Mouse (Mus musculus) G1E (cell line): Measurements from ENCODE around the gene Ebpl. TPM values are rescaled to one million over a fixed set of nuclear protein-coding genes. Genes with fewer than 3 reads are reported as not detected.
A peak's percentile ranks its signal among the peaks of the same experiment; 100 is the strongest.
"Not testable (repeated sequence)": the region's sequence is repeated elsewhere in the genome, so short reads cannot be mapped to it uniquely, and the experiment has no call there.

ENCODE experiments used
- ATAC-seq: 2 replicates; pipeline ENCODE4 v1.8.0; 2016; ENCODE audit warnings: mild to moderate bottlenecking; ENCODE audit not compliant: insufficient number of reproducible peaks, poor library complexity, low FRiP score, severe bottlenecking; ENCODE audit errors: extremely low read depth
- DNase-seq: peaks from one replicate; pipeline ENCODE4 v3.0.0; 2012; ENCODE audit warnings: low spot score
- H3K27me3 ChIP-seq: 2 replicates; pipeline ENCODE4 v1.6.1; 2012; ENCODE audit warnings: mild to moderate bottlenecking, low read length, inconsistent platforms; ENCODE audit not compliant: insufficient read depth
- H3K36me3 ChIP-seq: replicated peaks from 2 replicates; pipeline ENCODE3; 2012; ENCODE audit warnings: mild to moderate bottlenecking, inconsistent platforms
- H3K4me1 ChIP-seq: 2 replicates; pipeline ENCODE4 v1.6.1; 2012; ENCODE audit warnings: low read depth, low read length, inconsistent platforms, mixed read lengths; ENCODE audit not compliant: insufficient read depth
- H3K4me3 ChIP-seq: 2 replicates; pipeline ENCODE4 v1.5.1; 2012; ENCODE audit warnings: low read depth, mild to moderate bottlenecking, inconsistent platforms, low read length, moderate library complexity, mixed read lengths
- H3K9me3 ChIP-seq: replicated peaks from 2 replicates; pipeline ENCODE4 v1.6.1; 2012; ENCODE audit warnings: inconsistent platforms
- CTCF ChIP-seq: IDR thresholded peaks from 2 replicates; pipeline ENCODE4 v1.5.1; 2012; ENCODE audit warnings: low read depth, low read length, inconsistent platforms, mixed read lengths
- GATA1 ChIP-seq: IDR thresholded peaks from 2 replicates; pipeline ENCODE4 v1.6.1; 2012; ENCODE audit warnings: borderline replicate concordance, low read length, inconsistent platforms, mixed read lengths
- GATA2 ChIP-seq: IDR thresholded peaks from 2 replicates; pipeline ENCODE4 v1.6.1; 2012; ENCODE audit warnings: low read depth, low read length, inconsistent platforms, borderline replicate concordance
- POLR2AphosphoS5 ChIP-seq: IDR thresholded peaks from 2 replicates; pipeline ENCODE4 v1.6.1; 2012; ENCODE audit warnings: low read depth, low read length, inconsistent platforms; ENCODE audit not compliant: insufficient replicate concordance
- TAL1 ChIP-seq: conservative IDR thresholded peaks from 2 replicates; pipeline ENCODE4 v1.6.1; 2012; ENCODE audit warnings: low read depth, low read length, inconsistent platforms, mixed read lengths
- polyA plus RNA-seq: library from polyadenylated mRNA; stranded (reverse); fragments of >175 nt; gene quantifications from 2 replicates; pipeline ENCODE4 v1.2.3, GENCODE M21; 2012
- total RNA-seq, 2 experiments: library from RNA; stranded (forward) in 1 of 2; stranded (reverse) in 1 of 2; fragments of 200-1000 nt in 1 of 2; fragments of >200 nt in 1 of 2; fragmentation: Nextera tagmentation in 1 of 2; gene quantifications; 2 replicates each; pipeline ENCODE4 v1.2.3; 2014 to 2017

The Ebpl gene
- total and polyA plus RNA-seq, 3 experiments = 0.52 to 2.8 (median 1.8) TPM

- TF ChIP-seq CTCF (peak; percentile 56), GATA1 (no peak)
- peak; percentile 37 for DNase-seq
- Histone ChIP-seq H3K27me3 (peaks cover 8% of the 10 kb centered on the region; the same call in 1 of the 2 replicates), H3K4me1 (peaks cover 6% of the 10 kb centered on the region), H3K4me3 (no peak overlapping the region), H3K36me3 (no peaks in the 10 kb centered on the region), H3K9me3 (no peaks in the 10 kb centered on the region)
- 0 out of 2 replicates have a peak, but pooled peaks have one; percentile 49 for ATAC-seq
These were observed 29.2 kb downstream of the Ebpl start for GRCm38 (mm10) chr14:61330996-61331561.

- peaks cover 8% of the 10 kb centered on the region; the same call in 1 of the 2 replicates for H3K27me3 ChIP-seq
- ATAC-seq = no peak
- H3K36me3 ChIP-seq = no peaks in the 10 kb centered on the region
- TF ChIP-seq GATA1 (no peak), TAL1 (no peak), POLR2AphosphoS5 (no peak), CTCF (no peak), GATA2 (no peak)
- H3K4me1 ChIP-seq = peaks cover 6% of the 10 kb centered on the region
- DNase-seq = no peak
- H3K9me3 ChIP-seq = no peaks in the 10 kb centered on the region
- H3K4me3 ChIP-seq = no peak overlapping the region
These were observed 29.6 kb downstream of the Ebpl start for GRCm38 (mm10) chr14:61330591-61330990.

- Histone ChIP-seq H3K4me1 (peaks cover 10% of the 10 kb centered on the region), H3K4me3 (no peak overlapping the region), H3K36me3 (no peaks in the 10 kb centered on the region), H3K27me3 (peaks cover 8% of the 10 kb centered on the region; the same call in 1 of the 2 replicates), H3K9me3 (no peaks in the 10 kb centered on the region)
- TF ChIP-seq GATA1 (no peak), CTCF (no peak), POLR2AphosphoS5 (no peak), GATA2 (no peak), TAL1 (no peak)
- DNase-seq = no peak
- ATAC-seq = no peak
These were observed 32.4 kb downstream of the Ebpl start for GRCm38 (mm10) chr14:61327618-61328450.

GRCm38 (mm10) chr14:61327007-61327406, 33.2 kb downstream of the Ebpl start:
- H3K4me1 ChIP-seq = peaks cover 10% of the 10 kb centered on the region
- H3K4me3 ChIP-seq, H3K9me3 ChIP-seq, ATAC-seq, H3K27me3 ChIP-seq, DNase-seq, H3K36me3 ChIP-seq: not testable (repeated sequence)

GRCm38 (mm10) chr14:61322740-61323139, 37.5 kb downstream of the Ebpl start:
- Histone ChIP-seq H3K4me3 (no peak overlapping the region), H3K9me3 (no peaks in the 10 kb centered on the region; the same call in 1 of the 2 replicates), H3K36me3 (no peaks in the 10 kb centered on the region), H3K4me1 (peaks cover 18% of the 10 kb centered on the region), H3K27me3 (peaks cover 2% of the 10 kb centered on the region; the same call in 1 of the 2 replicates)
- no peak for TF ChIP-seq CTCF
- TF ChIP-seq GATA2 = no peak
- no peak for TF ChIP-seq POLR2AphosphoS5
- ATAC-seq = peak; percentile 60
- DNase-seq = no peak

GRCm38 (mm10) chr14:61321200-61321599, 39.0 kb downstream of the Ebpl start:
- TF ChIP-seq GATA2 (no peak), POLR2AphosphoS5 (no peak), TAL1 (no peak), CTCF (no peak), GATA1 (no peak)
- DNase-seq (no peak), ATAC-seq (no peak)
- H3K27me3 ChIP-seq = no peaks in the 10 kb centered on the region
- no peak overlapping the region for H3K4me3 ChIP-seq
- no peaks in the 10 kb centered on the region; the same call in 1 of the 2 replicates for H3K9me3 ChIP-seq
- no peaks in the 10 kb centered on the region for H3K36me3 ChIP-seq
- peaks cover 25% of the 10 kb centered on the region for H3K4me1 ChIP-seq

GRCm38 (mm10) chr14:61320765-61321164, 39.5 kb downstream of the Ebpl start:
- Histone ChIP-seq H3K4me1 (peaks cover 25% of the 10 kb centered on the region), H3K27me3 (no peaks in the 10 kb centered on the region), H3K4me3 (no peak overlapping the region), H3K9me3 (no peaks in the 10 kb centered on the region; the same call in 1 of the 2 replicates), H3K36me3 (no peaks in the 10 kb centered on the region)
- DNase-seq (no peak), ATAC-seq (no peak)
- no peak for TF ChIP-seq TAL1
- no peak for TF ChIP-seq POLR2AphosphoS5
- TF ChIP-seq GATA2 = no peak
- TF ChIP-seq GATA1 = no peak
- TF ChIP-seq CTCF = no peak
